Mouse (Mus musculus) kidney, adult 8-10 months (tissue): ENCODE results near the gene Notch3.
"Not testable (repeated sequence)": the region's sequence is repeated elsewhere in the genome, so short reads cannot be mapped to it uniquely, and the experiment has no call there.

ENCODE experiments used
- DNase-seq, 2 experiments: peaks; one replicate each; pipeline ENCODE4 v3.0.0; 2022

Notch3 gene

DNA sequence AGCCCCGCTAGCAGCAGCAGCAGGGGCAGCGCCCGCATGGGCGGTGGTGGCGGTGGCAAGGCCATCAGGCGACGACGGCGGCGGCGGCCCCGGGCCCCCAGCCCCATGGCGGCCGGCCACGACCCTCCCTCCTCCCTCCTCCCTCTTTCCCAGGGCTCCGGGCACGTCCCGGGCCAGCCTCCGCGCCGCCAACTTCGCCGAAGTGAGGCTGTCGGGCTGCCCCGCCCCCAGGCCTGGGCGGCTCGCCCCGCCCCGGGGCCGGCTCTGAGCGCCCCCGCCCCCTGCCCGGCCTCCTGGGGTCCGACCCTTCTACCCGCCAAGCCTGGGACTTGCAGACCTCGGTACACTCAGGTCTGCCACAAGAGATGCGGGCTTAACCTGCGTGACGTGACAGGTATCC is at the start of gene Notch3:
TSS of gene Notch3 (minus strand) at position 166 of the 400 bp plus-strand sequence.
- DNase-seq: peak in 1 of 2 experiments; percentile 27

DNA sequence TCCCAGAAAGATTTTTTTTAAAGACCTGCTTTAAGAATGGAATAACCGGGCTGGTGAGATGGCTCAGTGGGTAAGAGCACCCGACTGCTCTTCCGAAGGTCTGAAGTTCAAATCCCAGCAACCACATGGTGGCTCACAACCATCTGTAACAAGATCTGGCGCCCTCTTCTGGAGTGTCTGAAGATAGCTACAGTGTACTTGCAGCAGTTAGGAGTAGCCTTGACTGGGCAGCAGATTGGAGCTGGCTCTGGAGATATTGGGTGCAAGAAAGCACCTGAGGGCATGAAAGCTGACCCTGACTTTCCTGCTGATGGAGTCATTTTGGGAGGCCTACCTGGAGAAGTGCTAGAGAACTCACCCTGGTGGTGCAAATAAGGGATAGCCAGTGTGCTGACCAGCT is 48.9 kb upstream of the Notch3 start:
- DNase-seq: not testable (repeated sequence)

DNA sequence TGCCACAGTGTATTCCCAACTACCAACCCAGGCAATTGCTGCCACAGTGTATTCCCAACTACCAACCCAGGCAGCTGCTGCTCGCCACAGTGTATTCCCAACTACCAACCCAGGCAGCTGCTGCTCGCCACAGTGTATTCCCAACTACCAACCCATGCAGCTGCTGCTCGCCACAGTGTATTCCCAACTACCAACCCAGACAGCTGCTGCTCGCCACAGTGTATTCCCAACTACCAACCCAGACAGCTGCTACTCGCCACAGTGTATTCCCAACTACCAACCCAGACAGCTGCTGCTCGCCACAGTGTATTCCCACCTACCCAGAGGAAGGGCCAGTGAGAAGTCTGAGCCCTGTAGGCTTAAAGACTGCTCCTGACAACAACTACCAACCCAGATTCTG is 44.9 kb upstream of the Notch3 start:
- not testable (repeated sequence) for DNase-seq

DNA sequence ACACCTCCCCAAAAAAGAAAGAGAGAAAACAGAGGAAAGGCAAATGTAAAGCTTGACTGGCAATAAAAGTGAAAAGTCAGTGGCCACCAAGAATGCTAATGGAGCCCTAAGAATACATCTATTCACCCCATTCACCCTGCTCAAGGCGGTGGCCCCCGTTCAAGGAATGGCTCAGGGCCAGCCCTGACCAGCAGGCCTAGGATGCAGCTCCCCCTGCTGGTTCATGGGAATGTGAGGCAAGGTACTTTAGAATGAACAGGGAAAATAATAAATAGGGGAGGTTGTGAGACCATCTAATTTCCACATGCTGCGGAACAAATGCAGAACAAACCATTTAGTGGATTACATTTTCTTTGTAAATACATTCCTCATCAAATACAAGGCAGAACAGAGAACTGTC is 43.1 kb upstream of the Notch3 start:
- DNase-seq: peak in 1 of 2 experiments; percentile 52

DNA sequence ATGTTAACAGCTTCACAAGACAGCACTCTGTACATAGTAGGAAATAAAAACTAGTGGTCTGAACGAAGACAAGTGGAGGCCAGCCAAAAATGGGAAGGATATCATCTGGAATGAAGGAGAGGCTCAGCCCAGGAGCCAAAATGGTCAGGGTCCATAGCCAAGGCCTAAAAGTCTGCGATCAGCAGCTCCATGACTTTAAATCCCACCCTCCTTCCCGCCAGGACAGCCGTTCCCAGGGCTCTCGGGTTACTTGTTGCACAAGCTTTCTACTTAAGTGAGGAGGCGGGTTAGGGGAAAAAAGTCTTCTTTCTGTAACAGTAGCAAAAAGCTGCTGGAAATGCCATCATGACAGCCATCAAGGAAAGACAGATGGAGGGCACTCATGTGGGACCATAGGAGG is 42.5 kb upstream of the Notch3 start:
- DNase-seq: no peak

DNA sequence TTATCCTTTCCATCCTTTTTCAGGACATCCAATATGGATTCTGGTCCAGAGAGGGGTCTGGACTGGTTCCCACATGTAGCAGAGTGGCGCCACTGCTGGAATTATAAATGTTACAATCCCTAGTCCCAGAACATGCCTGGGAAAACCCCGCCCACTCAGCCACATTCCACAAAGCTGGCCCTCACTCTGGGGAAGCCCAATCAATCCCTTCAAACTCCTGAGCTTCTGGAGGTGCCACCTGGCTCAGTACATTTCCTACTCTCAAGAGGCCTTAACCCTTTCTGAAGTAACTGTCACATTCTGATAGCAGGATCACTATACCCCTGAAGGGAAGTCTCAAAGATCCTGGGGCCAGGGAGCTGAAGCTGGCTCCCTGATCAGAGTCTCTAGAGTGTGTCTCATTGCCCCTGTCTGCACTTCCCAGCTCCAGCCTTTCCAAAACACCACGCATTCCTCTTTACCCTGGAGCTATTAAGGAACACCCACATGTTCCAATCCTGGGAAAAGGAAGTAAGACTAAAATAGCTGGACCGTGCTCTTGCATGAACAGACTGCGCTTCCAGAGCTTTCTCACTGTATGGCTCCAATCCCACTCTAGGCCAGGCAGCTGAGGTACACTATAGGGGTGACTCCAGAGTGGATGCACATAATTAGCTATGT is 41.1 kb upstream of the Notch3 start:
- DNase-seq: peak in 1 of 2 experiments; percentile 35

DNA sequence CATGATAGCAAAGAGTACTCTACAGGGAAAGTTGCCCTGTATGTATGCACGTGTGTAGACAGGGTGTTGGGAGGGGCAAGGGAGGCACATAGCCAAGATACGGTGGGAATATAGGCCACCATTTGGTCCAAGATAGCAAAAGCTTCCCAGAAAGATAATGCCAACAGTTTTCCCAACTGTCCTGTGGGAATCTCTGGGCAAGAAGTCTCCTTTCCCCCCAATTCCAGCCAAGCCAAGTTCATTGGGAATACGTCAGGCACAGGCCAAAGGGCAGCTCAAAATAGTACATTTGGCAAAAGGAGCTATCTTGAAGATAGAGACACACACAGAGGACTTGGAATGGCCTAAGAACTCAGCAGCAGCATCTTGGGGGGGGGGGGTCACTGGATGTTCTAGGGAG is 38.7 kb upstream of the Notch3 start:
- DNase-seq: no peak

DNA sequence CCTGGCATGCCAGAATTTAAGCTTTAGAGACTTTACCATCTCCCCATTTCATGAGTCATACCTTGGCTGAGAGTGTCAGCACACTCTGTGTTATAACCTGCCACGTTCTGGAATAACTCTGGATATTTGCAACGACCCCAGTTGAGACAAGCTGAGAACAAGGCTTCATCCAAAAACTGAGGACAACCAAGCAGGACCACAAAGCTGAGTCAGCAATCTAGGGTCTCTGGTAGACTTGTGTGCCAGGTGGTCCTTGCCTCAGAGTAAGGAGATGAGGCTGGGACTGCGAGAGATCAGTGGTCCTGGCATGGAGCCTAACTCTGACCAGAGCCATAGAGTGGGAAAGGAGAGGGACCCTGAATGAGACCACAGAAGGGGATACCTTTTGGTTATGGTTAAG is 36.3 kb upstream of the Notch3 start:
- no peak for DNase-seq

DNA sequence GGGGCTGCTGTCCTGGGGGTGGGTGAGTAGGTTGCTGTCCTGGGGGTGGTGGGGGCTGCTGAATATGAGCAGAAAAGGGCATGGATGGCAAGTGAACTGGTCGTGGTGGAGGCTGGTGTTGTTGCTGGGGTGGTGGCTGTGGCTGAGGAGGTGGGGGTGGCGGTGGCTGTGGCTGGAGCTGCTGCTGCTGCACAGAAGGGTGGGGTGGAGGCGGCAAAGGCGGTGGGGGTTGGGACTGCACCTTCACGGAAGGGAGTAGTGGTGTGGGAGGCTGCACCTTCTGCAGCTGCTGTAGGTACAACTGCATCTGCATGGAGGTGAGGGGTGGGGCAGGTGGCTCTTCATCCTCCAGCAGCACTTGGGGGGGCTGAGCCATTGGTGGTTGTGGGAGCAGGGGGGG is 34.4 kb upstream of the Notch3 start:
- no peak for DNase-seq

DNA sequence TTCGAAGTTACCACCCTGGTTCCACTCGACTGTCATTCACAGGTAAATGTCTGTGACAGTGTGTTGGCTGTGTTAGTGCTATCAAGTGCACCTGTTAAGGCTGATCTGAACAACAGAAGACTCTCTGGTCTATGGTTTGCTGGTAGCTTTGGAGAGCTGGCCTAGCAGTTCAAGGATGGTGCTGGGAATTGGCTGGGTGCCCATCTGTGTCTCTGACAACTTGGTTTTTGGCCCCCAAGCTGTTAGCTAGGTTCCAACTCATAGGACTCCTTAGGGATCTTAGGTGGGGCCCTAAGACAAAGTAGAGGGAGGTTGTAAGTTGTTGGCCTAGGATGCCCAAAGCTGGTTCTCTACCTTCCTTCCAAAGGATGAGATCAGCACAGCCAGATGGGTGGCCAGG is 33.1 kb upstream of the Notch3 start:
- no peak for DNase-seq

DNA sequence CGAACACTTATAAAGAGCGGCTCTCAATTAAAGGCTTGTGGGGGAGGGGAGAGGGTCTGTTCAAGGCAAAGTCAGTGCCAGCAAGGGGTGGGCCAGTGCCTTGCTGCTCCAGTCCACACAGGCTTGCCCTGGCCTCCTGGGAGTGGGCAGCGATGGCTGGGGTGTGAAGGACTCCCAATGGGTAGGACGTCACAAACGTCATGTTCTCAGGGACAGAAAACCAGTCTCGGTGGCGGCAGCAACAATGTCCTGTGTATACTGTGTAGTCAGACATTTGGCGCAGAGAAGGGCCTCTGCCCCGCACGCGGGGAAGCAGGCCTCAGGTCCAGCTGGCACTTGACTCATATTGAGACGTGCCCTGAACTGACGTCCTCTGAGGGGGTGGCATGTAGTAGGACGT is 30.5 kb upstream of the Notch3 start:
- DNase-seq: no peak

DNA sequence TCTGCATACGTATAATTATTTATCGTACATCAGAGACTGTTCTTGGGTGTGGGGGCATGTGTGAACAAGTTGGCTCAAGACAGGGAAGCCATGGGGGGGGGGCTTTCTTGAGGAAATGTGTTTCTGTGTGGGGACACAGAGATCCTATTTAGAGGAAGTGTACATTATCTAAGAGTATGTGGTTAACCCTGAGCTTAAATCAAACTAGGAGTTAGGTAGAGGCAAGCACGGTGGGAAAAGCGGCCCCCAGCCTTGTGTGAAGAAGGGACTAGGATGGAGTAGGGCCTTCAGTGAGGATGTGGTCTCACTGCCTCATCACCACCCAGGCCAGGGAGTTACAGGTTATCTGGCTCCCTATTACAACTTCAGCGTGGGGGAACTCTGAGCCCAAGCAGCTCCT is 29.1 kb upstream of the Notch3 start:
- DNase-seq: no peak

DNA sequence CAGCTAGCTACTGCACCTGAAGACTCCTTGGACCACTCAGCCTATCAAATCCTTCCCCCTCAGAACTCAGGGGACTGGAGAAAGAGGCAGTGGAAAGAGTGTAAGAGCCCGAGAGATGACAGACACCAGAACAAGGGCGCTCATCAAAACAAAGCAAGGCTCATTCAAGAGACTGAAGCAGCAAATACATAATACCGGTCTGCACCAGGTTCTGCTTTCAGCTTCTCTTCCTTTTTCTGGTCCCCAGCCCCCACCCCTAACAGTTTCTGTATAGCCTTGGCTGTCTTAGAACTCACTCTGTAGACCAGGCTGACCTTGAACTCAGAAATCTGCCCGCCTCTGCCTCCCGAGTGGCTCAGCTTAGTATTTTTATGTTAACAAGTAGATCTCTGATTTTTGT is 26.4 kb upstream of the Notch3 start:
- DNase-seq: no peak

DNA sequence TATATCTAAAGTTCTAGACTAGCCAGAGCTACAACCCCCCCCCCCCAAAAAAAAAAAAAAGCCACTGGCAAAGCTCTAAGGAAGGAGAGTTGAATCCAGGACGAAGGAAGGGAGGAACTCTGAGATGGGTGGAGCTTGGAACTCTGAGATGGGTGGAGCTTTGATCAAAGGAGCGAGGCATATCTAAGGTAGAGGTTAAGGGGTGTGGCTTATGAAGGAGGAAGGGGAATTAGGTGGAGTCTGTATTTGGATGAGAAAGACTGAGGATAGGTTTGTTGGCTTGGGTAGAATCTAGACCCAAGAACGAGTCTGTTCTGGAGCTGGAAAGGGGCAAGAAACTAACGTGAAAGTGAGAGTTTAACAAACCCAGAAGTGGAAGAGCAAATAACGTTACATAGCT is 23.2 kb upstream of the Notch3 start:
- no peak for DNase-seq

DNA sequence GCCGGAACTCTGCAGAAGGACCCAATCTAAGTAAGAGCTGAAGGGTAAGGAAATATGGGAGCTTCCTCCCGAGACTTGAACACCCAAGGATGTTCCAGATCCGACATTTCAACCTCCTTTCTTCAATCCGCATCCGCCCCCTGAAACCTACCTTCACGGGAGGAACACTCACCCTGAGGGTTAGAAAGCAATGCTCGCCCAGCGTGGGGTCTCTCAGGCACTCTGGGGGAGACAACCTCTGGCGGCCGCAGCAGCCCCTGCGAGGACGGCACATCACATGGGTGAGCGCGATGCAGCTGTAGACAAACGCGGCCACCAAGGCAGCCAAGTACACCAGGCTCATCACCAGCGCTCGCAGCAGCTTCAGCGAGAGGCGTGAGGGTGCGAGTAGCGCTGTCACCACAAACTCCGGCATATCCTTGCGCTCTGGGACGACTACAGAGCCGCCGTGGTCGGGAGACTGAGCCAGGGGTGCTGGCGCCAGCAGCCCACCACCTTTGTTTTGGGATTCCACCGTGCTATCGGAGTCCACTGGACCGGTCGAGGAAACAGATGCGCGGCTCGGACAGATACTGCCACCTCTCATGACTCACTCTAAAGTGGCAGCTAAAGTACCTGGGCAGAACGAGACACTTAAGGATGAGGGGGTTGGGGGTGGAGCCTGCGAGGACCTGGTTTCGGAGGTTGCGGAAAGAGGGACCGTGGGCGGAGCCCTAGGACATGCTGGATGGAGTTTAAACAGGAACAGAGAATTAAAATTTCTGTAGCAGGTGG is 22.4 kb upstream of the Notch3 start, which contains the start of gene Ephx3:
TSS of gene Ephx3 (minus strand) at position 687 of the 774 bp plus-strand sequence.
- no peak for DNase-seq

DNA sequence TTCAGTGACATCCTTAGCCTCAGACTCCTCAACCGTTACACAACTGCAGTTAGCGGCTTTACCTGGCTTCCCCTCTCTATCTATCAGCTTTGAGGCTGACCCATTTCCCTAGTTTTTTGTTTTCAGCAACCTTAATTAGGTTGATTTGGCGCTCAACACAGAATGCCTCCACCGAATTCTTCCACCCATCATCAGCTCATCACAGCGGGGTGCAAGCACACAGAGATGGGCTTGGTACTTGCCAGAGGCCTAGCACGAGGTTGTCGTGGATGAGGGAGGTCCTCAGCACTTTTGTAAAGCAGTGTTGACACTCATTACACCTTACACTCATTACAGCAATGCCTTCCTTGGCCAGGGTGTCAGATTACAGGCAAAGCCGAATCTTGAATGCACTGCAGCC is 16.4 kb upstream of the Notch3 start:
- DNase-seq: no peak

DNA sequence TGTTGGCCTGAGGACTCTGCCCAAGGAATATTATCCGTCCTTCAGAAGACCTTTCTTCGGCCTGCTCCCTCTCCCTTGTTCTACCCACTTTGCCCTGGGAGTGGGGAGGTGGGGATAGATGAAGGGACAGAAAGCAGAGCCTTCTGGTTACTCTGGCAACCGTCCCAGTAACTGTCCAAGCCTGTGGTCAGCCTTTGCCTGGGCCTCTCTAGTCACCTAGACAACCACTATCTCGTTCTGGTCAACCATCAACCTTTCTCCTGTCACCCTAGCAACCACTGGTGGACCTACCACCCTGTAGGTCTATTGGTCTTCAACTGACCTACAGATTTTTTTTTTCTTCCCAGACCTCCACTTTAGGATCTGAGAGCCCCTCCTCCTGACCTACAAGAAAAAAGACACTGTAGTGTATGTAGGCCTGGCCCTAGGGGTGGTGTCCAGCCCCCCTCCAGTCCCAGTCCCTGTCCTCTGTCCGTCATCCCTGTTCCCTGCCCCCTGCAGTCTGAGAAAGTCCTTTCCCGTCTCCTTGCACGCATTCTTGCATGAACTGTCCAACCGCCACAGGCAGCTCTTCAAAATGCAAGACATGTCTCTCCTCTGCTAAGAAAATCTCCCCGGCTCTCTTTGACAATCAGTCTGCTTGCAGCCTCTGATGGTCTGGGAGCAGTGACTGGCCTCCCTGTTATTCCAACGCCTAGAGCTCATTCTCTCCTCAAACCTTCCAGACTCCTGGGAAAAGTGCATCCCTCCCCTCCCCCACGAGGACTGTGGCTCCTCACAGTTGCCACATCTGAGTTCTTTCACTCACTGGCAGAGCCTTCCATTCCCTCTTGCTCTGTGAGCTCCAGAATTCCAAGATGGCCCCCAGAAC is 13.2 kb upstream of the Notch3 start:
- no peak for DNase-seq

DNA sequence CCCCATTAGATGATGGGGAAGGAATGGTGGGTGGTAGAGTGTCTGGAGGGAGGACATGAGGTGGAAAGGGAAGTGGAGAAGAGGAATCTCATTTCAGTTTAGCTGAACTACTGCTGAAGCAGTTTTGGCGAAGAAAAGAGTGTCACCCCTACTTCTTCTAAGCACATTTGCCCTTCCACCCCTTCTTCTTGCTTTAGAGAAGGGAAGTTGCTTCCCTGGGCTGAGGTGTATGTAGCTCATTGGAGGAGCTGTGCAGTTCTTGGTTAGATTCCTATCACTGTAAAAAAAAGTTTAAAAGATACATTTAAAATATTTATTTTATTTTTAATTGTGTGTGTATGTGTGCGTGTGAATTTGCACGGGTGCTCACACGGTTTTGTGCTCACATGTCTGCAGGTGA is 10.3 kb upstream of the Notch3 start:
- no peak for DNase-seq

DNA sequence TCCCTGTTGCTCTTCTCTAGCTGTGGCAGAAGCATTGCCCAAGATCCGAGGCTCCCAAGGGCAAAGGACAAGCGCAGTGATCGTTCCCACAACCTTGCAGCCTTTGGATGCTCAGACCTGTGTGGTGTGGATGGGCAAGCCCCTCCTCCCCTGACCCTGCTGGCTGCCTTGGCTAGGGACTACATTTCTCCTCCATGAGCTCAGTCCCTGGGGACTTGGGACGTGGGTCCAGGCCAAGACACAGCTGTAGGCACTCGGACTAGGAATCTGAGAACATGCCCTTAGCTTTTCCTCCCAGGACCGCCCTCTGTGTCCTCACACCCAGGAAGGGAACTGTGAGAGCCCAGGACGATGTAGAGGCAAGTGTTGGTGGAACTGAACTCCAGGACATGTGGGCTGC is 6.5 kb upstream of the Notch3 start:
- peak; percentile 57 to 67 for DNase-seq

DNA sequence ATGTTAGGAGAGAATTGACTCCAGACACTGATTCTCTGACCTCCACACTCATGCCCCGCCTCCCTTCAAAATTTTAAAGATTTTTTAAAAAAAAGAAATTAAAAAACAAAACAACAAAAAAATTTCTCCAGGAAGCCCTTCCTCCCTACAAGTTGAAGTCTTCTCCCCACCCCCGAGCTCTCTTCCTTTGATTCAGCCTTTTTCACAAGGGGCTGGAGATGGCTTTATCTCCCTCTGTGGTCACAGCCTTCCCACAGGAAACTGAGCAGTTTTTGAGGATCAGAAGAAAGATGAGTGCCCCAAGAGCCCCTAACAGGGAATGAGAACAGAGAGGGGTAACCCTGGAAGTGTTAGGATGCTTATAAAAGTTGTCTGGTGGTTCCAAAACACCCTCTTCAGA is 5.8 kb upstream of the Notch3 start:
- DNase-seq: no peak

DNA sequence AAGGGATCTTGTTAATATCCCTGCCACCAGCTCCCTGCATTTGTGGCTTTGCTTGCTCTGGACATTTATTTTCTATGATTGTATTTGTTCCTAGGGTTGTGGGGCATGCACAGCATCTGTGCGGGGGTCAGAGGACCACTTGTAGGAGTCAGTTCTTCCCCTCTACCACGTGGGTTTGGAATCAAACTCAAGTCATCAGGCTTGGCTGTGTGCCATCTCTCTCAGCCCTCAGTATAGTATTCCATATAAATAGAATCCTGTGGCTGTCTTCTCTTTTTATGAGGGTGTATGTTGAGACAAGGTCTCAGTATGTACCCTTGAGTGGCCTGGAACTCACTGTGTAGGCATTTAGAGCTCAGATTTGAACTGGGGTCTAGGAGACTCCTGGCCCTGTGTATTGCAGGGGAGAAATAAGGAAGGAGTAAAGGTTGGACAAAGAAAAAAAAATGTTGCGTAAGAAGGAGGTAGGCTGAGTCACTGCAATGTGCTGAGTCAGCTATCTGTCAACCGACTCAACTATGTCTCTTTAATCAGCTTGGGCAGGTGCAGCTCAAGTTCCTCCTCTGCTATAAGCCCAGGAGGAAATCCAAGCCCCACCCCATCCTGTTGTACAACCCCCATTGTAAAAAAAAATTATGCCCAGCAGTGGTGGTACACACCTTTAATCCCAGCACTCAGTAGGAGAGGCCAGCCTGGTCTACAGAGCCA is 3.0 kb upstream of the Notch3 start:
- DNase-seq: no peak

DNA sequence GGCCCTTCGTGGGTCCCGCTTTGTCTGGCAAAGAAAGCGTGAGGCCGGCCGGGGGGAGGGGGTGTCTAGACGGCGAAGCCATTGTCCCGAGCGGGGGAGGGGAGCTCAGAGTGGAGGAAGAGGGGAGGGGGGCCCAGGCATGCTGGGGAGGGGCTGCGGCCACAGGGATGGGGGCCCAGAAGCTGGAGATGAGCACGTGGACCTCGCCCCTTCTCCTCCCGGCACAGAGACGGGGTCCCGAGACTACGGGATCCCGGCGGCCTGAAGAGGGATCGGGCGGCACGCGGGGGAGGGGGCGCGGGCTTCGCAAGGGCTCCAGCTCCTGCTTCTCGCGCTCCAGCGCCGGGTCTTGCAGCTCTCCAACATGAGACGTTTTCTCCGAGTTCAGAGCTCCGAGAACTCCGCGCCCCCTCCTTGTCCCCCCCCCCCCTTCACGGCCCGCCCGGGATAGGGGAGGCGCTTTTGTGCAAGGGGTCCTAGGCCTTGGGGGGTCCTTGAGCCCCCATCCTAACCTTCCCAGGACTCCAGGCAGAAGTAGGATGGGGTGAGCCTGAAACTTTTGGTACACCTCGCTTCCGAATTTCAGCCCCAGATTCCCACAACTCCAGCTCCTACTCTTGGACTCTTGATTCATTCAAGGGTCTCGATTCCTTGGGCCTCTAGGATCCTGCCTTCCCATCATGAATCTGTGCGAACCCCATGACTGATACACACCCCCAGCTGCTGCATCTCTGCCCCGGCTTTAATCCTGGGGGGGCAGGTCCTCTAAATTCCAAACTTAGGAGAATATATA is 653 bp downstream of the Notch3 start:
- peak in 1 of 2 experiments; percentile 31 for DNase-seq
